Mouse (Mus musculus): ENCODE results near the gene C130050O18Rik. TPM values are rescaled to one million over a fixed set of nuclear protein-coding genes. Genes with fewer than 3 reads are reported as not detected.

The C130050O18Rik gene
- polyA plus RNA-seq, 1 experiment from 2014 or later = 1.9 TPM

DNA sequence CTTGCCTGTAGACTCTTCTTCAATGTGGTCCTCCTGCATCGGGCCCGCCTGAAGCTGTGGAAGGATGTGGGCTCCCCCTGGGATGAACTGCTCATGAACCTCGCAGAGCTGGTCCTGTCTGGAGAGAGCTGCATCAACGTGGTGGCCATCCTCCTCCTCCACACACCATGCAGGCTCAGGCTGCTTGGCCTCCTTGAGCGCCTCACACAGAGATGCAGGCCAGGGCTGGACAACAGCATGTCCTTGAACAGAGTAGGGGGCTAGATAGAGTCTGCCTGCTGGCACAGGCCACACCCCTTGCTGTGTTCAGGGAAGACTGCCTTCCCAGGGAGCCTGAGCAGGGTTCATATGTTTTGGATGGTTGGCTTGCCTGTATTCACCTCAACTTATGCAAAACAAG lies 9.9 kb downstream of the C130050O18Rik start:
- Histone ChIP-seq H3K9me3 (ENCODE audit: low read length) (no peaks in the 10 kb centered on the region), H3K9ac (replicated peaks) (no peak overlapping the region), H3K36me3 (replicated peaks; ENCODE audit: insufficient read depth, low read length) (peaks cover 3% of the 10 kb centered on the region; the same call in 1 of the 2 replicates), H3K4me1 (ENCODE audit: insufficient read depth) (no peaks in the 10 kb centered on the region), H3K4me2 (ENCODE audit: low read depth, low read length) (no peak overlapping the region), H3K27me3 (ENCODE audit: insufficient read depth, low read length) (no peaks in the 10 kb centered on the region), H3K27ac (ENCODE audit: low read depth) (no peak overlapping the region), H3K4me3 (ENCODE audit: low read depth, low read length) (no peak overlapping the region)
- TF ChIP-seq EP300 (IDR thresholded peaks at IDR 0.05; ENCODE audit: low read depth) (no peak), CTCF (IDR thresholded peaks at IDR 0.05; ENCODE audit: low read depth) (no peak)
- DNase-seq = no peak
- 76% methylated on average over 5 of the region's 5 CpGs for WGBS (ENCODE audit: insufficient replicate concordance)
- ATAC-seq = no peak

DNA sequence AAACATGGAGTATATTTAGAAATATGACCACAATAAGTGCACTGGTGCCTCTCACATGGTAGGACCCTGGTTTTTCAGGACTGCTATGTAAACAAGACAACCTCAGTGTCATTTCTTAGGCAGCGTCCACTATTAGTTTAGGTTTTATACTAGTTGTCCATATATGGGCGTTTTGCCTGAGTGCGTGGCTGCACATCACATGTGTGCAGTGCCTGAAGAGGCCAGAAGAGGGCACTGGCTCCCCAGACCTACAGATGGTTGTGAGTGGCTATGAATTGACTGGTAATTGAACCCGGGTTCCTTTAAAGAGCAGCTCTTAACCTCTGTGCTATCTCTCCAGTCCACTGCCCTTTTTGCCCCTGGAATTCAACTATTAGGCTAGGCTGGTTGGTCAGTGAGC lies 11.9 kb downstream of the C130050O18Rik start:
- WGBS (ENCODE audit: insufficient replicate concordance) = 89% methylated on average over 4 of the region's 4 CpGs
- Histone ChIP-seq H3K27me3 (ENCODE audit: insufficient read depth, low read length) (no peaks in the 10 kb centered on the region), H3K36me3 (replicated peaks; ENCODE audit: insufficient read depth, low read length) (peaks cover 3% of the 10 kb centered on the region; the same call in 1 of the 2 replicates), H3K9ac (replicated peaks) (no peak overlapping the region), H3K9me3 (ENCODE audit: low read length) (no peaks in the 10 kb centered on the region), H3K27ac (ENCODE audit: low read depth) (no peak overlapping the region), H3K4me3 (ENCODE audit: low read depth, low read length) (no peak overlapping the region), H3K4me2 (ENCODE audit: low read depth, low read length) (no peak overlapping the region), H3K4me1 (ENCODE audit: insufficient read depth) (no peaks in the 10 kb centered on the region)
- peak; percentile 46 for TF ChIP-seq CTCF (IDR thresholded peaks at IDR 0.05; ENCODE audit: low read depth)
- TF ChIP-seq EP300 (IDR thresholded peaks at IDR 0.05; ENCODE audit: low read depth) = no peak
- DNase-seq (no peak), ATAC-seq (no peak)

DNA sequence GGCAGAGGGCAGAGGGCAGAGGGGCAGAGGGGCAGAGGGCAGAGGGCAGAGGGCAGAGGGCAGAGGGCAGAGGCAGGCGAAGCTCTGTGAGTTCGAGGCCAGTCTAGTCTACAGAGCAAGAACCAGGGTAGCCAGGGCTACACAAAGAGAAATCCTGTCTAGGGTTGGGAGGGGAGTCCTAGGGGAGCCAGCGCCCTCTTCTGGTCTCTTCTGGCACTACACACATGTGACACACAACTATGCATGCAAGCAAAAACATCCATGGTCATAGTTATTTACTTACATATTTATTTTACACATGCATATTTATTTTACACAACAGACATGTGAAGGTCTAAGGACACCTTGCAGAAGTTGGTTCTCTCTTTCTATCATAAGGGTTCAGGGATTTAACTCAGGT lies 12.4 kb downstream of the C130050O18Rik start:
- Histone ChIP-seq H3K4me2 (ENCODE audit: low read depth, low read length) (no peak overlapping the region), H3K27me3 (ENCODE audit: insufficient read depth, low read length) (no peaks in the 10 kb centered on the region), H3K4me1 (ENCODE audit: insufficient read depth) (no peaks in the 10 kb centered on the region), H3K9ac (replicated peaks) (no peak overlapping the region), H3K27ac (ENCODE audit: low read depth) (no peak overlapping the region), H3K36me3 (replicated peaks; ENCODE audit: insufficient read depth, low read length) (peaks cover 3% of the 10 kb centered on the region; the same call in 1 of the 2 replicates), H3K9me3 (ENCODE audit: low read length) (no peaks in the 10 kb centered on the region), H3K4me3 (ENCODE audit: low read depth, low read length) (no peak overlapping the region)
- ATAC-seq (no peak), DNase-seq (no peak)
- 88% methylated on average over 3 of the region's 3 CpGs for WGBS (ENCODE audit: insufficient replicate concordance)
- TF ChIP-seq EP300 (IDR thresholded peaks at IDR 0.05; ENCODE audit: low read depth) (no peak), CTCF (IDR thresholded peaks at IDR 0.05; ENCODE audit: low read depth) (peak; percentile 51)

DNA sequence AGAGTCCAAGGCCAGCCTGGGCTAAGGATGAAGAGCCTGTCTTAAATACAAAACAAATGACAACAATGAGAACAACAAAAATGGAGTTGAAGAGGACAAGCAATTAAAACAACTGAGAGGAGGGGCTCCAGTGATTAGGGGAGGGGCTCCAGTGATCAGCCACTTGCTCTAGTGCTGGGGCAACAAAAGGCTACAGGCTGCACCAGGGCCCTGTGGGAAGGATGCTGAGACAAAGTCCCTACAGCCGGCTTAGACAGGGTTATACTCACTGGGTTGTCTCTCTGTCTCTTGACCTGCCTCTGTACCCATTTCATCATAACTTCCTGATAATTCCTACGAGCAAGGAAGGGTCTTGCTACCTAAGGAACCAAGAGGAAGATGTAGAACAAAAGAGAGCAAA lies 13.0 kb downstream of the C130050O18Rik start:
- Histone ChIP-seq H3K36me3 (replicated peaks; ENCODE audit: insufficient read depth, low read length) (peaks cover 3% of the 10 kb centered on the region; the same call in 1 of the 2 replicates), H3K4me3 (ENCODE audit: low read depth, low read length) (no peak overlapping the region), H3K27me3 (ENCODE audit: insufficient read depth, low read length) (no peaks in the 10 kb centered on the region), H3K9ac (replicated peaks) (no peak overlapping the region), H3K4me2 (ENCODE audit: low read depth, low read length) (no peak overlapping the region), H3K27ac (ENCODE audit: low read depth) (no peak overlapping the region), H3K9me3 (ENCODE audit: low read length) (no peaks in the 10 kb centered on the region), H3K4me1 (ENCODE audit: insufficient read depth) (no peaks in the 10 kb centered on the region)
- DNase-seq (no peak), ATAC-seq (no peak)
- TF ChIP-seq CTCF (IDR thresholded peaks at IDR 0.05; ENCODE audit: low read depth) (no peak), EP300 (IDR thresholded peaks at IDR 0.05; ENCODE audit: low read depth) (no peak)
- 47% methylated on average over 2 of the region's 2 CpGs for WGBS (ENCODE audit: insufficient replicate concordance)

DNA sequence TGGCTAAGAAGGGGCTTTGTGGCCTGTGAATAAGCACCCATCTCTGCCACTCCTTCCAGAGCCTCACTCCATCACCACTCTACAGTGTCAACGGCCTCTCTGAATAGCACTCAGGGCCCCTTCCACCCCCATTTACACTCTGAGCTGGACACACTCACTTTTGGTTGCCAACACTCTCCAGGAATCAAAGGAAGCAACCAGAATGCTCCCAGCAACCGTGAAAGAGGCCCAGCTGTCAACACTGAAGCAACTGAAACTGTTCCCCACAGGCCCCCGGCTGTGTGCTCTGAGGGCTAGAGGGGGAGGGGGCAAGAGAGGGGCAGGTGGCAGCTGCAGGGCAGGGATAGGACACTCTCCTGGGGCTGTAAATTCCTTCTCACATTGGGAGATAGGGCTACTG lies 13.6 kb downstream of the C130050O18Rik start:
- ATAC-seq (no peak), DNase-seq (no peak)
- H3K4me3 ChIP-seq (ENCODE audit: low read depth, low read length) = no peak overlapping the region
- no peak overlapping the region for H3K9ac ChIP-seq (replicated peaks)
- H3K27me3 ChIP-seq (ENCODE audit: insufficient read depth, low read length) = no peaks in the 10 kb centered on the region
- H3K9me3 ChIP-seq (ENCODE audit: low read length) = no peaks in the 10 kb centered on the region
- H3K27ac ChIP-seq (ENCODE audit: low read depth) = no peak overlapping the region
- H3K4me2 ChIP-seq (ENCODE audit: low read depth, low read length) = no peak overlapping the region
- 20% methylated on average over 3 of the region's 3 CpGs for WGBS (ENCODE audit: insufficient replicate concordance)
- no peaks in the 10 kb centered on the region for H3K4me1 ChIP-seq (ENCODE audit: insufficient read depth)
- peaks cover 3% of the 10 kb centered on the region; the same call in 1 of the 2 replicates for H3K36me3 ChIP-seq (replicated peaks; ENCODE audit: insufficient read depth, low read length)
- TF ChIP-seq EP300 (IDR thresholded peaks at IDR 0.05; ENCODE audit: low read depth) = no peak
- no peak for TF ChIP-seq CTCF (IDR thresholded peaks at IDR 0.05; ENCODE audit: low read depth)

DNA sequence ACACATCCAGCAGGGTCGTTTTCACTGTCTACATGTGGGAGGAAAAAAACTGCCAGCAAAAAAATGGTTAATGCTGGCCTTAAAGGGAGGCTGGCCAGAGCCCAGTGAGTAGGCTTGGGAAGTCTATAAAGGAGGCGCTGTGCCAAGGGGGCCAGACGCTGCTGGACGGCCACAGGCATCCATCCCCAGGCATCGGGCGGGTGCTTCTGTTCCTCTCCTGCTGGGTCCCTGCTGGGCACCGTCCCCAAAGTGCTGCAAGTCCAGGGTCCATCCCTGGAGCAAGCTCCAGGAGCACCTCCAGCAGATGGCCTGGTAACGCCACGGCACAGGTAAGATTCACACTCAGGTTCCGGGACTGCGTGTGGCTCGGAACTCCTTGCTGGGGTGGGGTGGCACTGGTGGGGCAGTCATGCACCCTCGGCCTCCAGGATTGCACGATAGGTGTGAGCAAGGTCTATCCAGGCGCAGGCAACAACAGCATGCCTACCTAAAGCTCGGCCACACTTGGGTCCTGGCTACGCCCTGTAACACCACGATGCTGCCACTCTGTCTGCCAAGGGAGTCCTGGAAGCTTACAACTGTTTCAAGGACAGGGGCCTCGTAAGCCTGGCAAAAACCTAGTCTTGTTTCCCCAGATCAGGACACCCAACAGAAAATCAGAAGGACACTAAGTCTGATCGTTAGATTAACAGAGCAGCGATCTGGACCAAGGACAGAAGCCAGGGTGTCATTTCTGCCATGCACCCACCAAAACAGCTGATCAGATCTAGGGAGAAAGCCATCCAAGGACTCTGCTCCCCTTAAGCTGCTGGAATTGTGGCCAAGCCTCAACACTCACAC lies 18.2 kb downstream of the C130050O18Rik start, which contains the start of gene Gper1:
Gper1 (plus strand) TSS at position 126 of the 840 bp plus-strand sequence.
- Histone ChIP-seq H3K27ac (ENCODE audit: low read depth) (no peak within 1 kb of the TSS), H3K4me1 (ENCODE audit: insufficient read depth) (no peaks in the 10 kb centered on the region), H3K4me2 (ENCODE audit: low read depth, low read length) (no peak within 1 kb of the TSS), H3K9me3 (ENCODE audit: low read length) (no peaks in the 10 kb centered on the region), H3K36me3 (replicated peaks; ENCODE audit: insufficient read depth, low read length) (no peaks in the 10 kb centered on the region), H3K4me3 (ENCODE audit: low read depth, low read length) (no peak within 1 kb of the TSS), H3K27me3 (ENCODE audit: insufficient read depth, low read length) (no peaks in the 10 kb centered on the region), H3K9ac (replicated peaks) (no peak within 1 kb of the TSS)
- WGBS (ENCODE audit: insufficient replicate concordance) = 72% methylated on average over 21 of the region's 21 CpGs
- no peak for ATAC-seq
- TF ChIP-seq EP300 (IDR thresholded peaks at IDR 0.05; ENCODE audit: low read depth) (no peak), CTCF (IDR thresholded peaks at IDR 0.05; ENCODE audit: low read depth) (no peak)
- DNase-seq = no peak

All from liver, postnatal 0 days (tissue).